Mouse (Mus musculus) kidney, embryonic 15.5 days (tissue): ENCODE data around the gene Tmsb10. TPM values are rescaled to one million over a fixed set of nuclear protein-coding genes. Genes with fewer than 3 reads are reported as not detected.
A peak's percentile ranks its signal among the peaks of the same experiment; 100 is the strongest.

Experiments used
- ATAC-seq: fragments of 200-750 bp; cut with Nextera tagmentation; replicated peaks from 2 replicates; pipeline ENCODE4 v1.8.0; 2017; ENCODE audit warnings: moderate TSS enrichment; ENCODE audit not compliant: low FRiP score
- H3K27ac ChIP-seq: fragments of 300-500 bp; sonication (generic); 2 replicates; pipeline ENCODE4 v1.5.1; 2015; ENCODE audit warnings: mild to moderate bottlenecking, inconsistent platforms
- H3K27me3 ChIP-seq: fragments of 300-500 bp; sonication (generic); 2 replicates; pipeline ENCODE4 v1.6.1; 2015; ENCODE audit warnings: inconsistent platforms
- H3K36me3 ChIP-seq: fragments of 300-500 bp; sonication (generic); 2 replicates; pipeline ENCODE4 v1.6.1; 2015; ENCODE audit warnings: inconsistent platforms
- H3K4me1 ChIP-seq: fragments of 300-500 bp; sonication (generic); 2 replicates; pipeline ENCODE4 v1.6.1; 2015; ENCODE audit warnings: inconsistent platforms
- H3K4me2 ChIP-seq: fragments of 300-500 bp; sonication (generic); 2 replicates; pipeline ENCODE4 v1.6.1; 2015; ENCODE audit warnings: moderate library complexity, mild to moderate bottlenecking, inconsistent platforms
- H3K4me3 ChIP-seq: fragments of 300-500 bp; sonication (generic); replicated peaks from 2 replicates; pipeline ENCODE4 v1.5.1; 2015; ENCODE audit warnings: mild to moderate bottlenecking, inconsistent platforms
- H3K9ac ChIP-seq: fragments of 300-500 bp; sonication (generic); 2 replicates; pipeline ENCODE4 v1.6.1; 2015; ENCODE audit warnings: mild to moderate bottlenecking, inconsistent platforms
- H3K9me3 ChIP-seq: fragments of 300-500 bp; sonication (generic); replicated peaks from 2 replicates; pipeline ENCODE4 v1.6.1; 2016; ENCODE audit warnings: inconsistent platforms
- WGBS: fragments of 180-500 bp; shearing (Covaris S2); methylation state at CpG from one replicate; pipeline ENCODE4 v1.1.7; 2015; ENCODE audit warnings: mixed read lengths; 5-methylcytosine and 5-hydroxymethylcytosine counted together
- polyA plus RNA-seq: library from polyadenylated mRNA; unstranded; fragments of >200 nt; fragmentation: Nextera tagmentation; extraction: Ambion mirVana; gene quantifications from 2 replicates; pipeline ENCODE4 v1.2.1, GENCODE M21; 2015

The Tmsb10 gene
- polyA plus RNA-seq, 1 experiment from 2014 or later: 2,212 TPM

GRCm38 (mm10) chr6:72926755-72927482, 31.6 kb downstream of the Tmsb10 start:
- no peak overlapping the region for H3K4me3 ChIP-seq
- WGBS: 14% methylated on average over 9 of the region's 9 CpGs
- ATAC-seq: peak; percentile 94
- no peaks in the 10 kb centered on the region for H3K36me3 ChIP-seq
- peaks cover 17% of the 10 kb centered on the region for H3K4me1 ChIP-seq
- H3K27ac ChIP-seq: peak overlapping the region; percentile 50
- H3K27me3 ChIP-seq: no peaks in the 10 kb centered on the region
- peak overlapping the region; percentile 5; the same call in 1 of the 2 replicates for H3K4me2 ChIP-seq
- H3K9me3 ChIP-seq: no peaks in the 10 kb centered on the region
- no peak overlapping the region for H3K9ac ChIP-seq

GRCm38 (mm10) chr6:72926031-72926430, 32.5 kb downstream of the Tmsb10 start:
- no peak for ATAC-seq
- Histone ChIP-seq H3K4me2 (no peak overlapping the region), H3K4me3 (no peak overlapping the region), H3K27me3 (no peaks in the 10 kb centered on the region), H3K9me3 (no peaks in the 10 kb centered on the region), H3K4me1 (peaks cover 17% of the 10 kb centered on the region), H3K9ac (no peak overlapping the region), H3K27ac (0 out of 2 replicates have a peak overlapping the region, but pooled peaks have one; percentile 50), H3K36me3 (no peaks in the 10 kb centered on the region)
- 73% methylated on average over 4 of the region's 4 CpGs for WGBS

GRCm38 (mm10) chr6:72923381-72923780, 35.2 kb downstream of the Tmsb10 start:
- 87% methylated on average over 8 of the region's 8 CpGs for WGBS

GRCm38 (mm10) chr6:72921081-72921480, 37.5 kb downstream of the Tmsb10 start:
- Histone ChIP-seq H3K9ac (no peak overlapping the region), H3K36me3 (no peaks in the 10 kb centered on the region), H3K4me1 (0 out of 2 replicates have a peak, but pooled peaks cover 1% of the 10 kb centered on the region), H3K27ac (no peak overlapping the region), H3K9me3 (no peaks in the 10 kb centered on the region), H3K4me2 (no peak overlapping the region), H3K27me3 (no peaks in the 10 kb centered on the region), H3K4me3 (no peak overlapping the region)
- no peak for ATAC-seq
- 99% methylated on average over 3 of the region's 3 CpGs for WGBS

More at GRCm38 (mm10) chr6:72923381-72923780, 35.2 kb downstream of the Tmsb10 start:
- Histone ChIP-seq H3K9me3 (no peaks in the 10 kb centered on the region), H3K4me3 (no peak overlapping the region), H3K9ac (no peak overlapping the region), H3K4me1 (peaks cover 17% of the 10 kb centered on the region), H3K27me3 (no peaks in the 10 kb centered on the region), H3K4me2 (no peak overlapping the region), H3K36me3 (no peaks in the 10 kb centered on the region), H3K27ac (no peak overlapping the region)
- ATAC-seq: no peak

GRCm38 (mm10) chr6:72918510-72919033, 40.0 kb downstream of the Tmsb10 start:
- Histone ChIP-seq H3K36me3 (no peaks in the 10 kb centered on the region), H3K4me1 (no peaks in the 10 kb centered on the region), H3K9ac (no peak overlapping the region), H3K27me3 (no peaks in the 10 kb centered on the region), H3K9me3 (no peaks in the 10 kb centered on the region), H3K27ac (no peak overlapping the region), H3K4me2 (no peak overlapping the region), H3K4me3 (no peak overlapping the region)
- WGBS: 68% methylated on average over 9 of the region's 9 CpGs
- no peak for ATAC-seq

GRCm38 (mm10) chr6:72916330-72916729, 42.2 kb downstream of the Tmsb10 start:
- Histone ChIP-seq H3K27me3 (no peaks in the 10 kb centered on the region), H3K27ac (no peak overlapping the region), H3K9ac (no peak overlapping the region), H3K4me3 (no peak overlapping the region), H3K4me1 (no peaks in the 10 kb centered on the region), H3K36me3 (no peaks in the 10 kb centered on the region), H3K4me2 (no peak overlapping the region), H3K9me3 (no peaks in the 10 kb centered on the region)
- ATAC-seq: no peak
- WGBS: 58% methylated on average over 7 of the region's 7 CpGs

- Histone ChIP-seq H3K9ac (no peak overlapping the region), H3K27me3 (no peaks in the 10 kb centered on the region), H3K27ac (no peak overlapping the region), H3K4me3 (no peak overlapping the region), H3K4me2 (no peak overlapping the region), H3K4me1 (no peaks in the 10 kb centered on the region), H3K9me3 (no peaks in the 10 kb centered on the region), H3K36me3 (no peaks in the 10 kb centered on the region)
- whole genome bisulfite sequencing: 83% methylated on average over 6 of the region's 6 CpGs
- ATAC-seq: no peak
Measured at GRCm38 (mm10) chr6:72914087-72914749, 44.3 kb downstream of the Tmsb10 start.

- no peak overlapping the region for H3K4me3 ChIP-seq
- H3K36me3 ChIP-seq: no peaks in the 10 kb centered on the region
- H3K9ac ChIP-seq: no peak overlapping the region
- 68% methylated on average over 4 of the region's 4 CpGs for WGBS
- no peaks in the 10 kb centered on the region for H3K4me1 ChIP-seq
- H3K27me3 ChIP-seq: no peaks in the 10 kb centered on the region
- H3K27ac ChIP-seq: no peak overlapping the region
- no peak overlapping the region for H3K4me2 ChIP-seq
- no peaks in the 10 kb centered on the region for H3K9me3 ChIP-seq
- ATAC-seq: no peak
Measured at GRCm38 (mm10) chr6:72911261-72911660, 47.3 kb downstream of the Tmsb10 start.

Other genes starting within 250 kb of the Tmsb10 start
- 35.2 and 38.2 TPM in 2 replicates for gene Tcf7l1, start 169.5 kb downstream of the Tmsb10 start, polyA plus RNA-seq
- 33.1 and 36.6 TPM in 2 replicates for gene Kcmf1, start 58.8 kb downstream of the Tmsb10 start, polyA plus RNA-seq